Mouse (Mus musculus) spleen, adult 2 months (tissue): ENCODE results near the gene Atp2a3. TPM values are rescaled to one million over a fixed set of nuclear protein-coding genes. Genes with fewer than 3 reads are reported as not detected.

ENCODE experiments used
- DNase-seq, 2 experiments: peaks; one replicate each; pipeline versions ENCODE4 v3.0.0 to v3.0.0-alpha.2; 2012 to 2021; ENCODE audit warnings: low spot score in 2 of 2, low read depth in 1 of 2
- H3K27ac ChIP-seq: fragments of 200-500 bp; 2 replicates; pipeline ENCODE4 v1.5.1; 2012; ENCODE audit warnings: low read length, inconsistent platforms; ENCODE audit not compliant: insufficient read depth
- H3K27me3 ChIP-seq: fragments of 200-500 bp; 2 replicates; pipeline ENCODE4 v1.6.1; 2012; ENCODE audit warnings: mild to moderate bottlenecking, moderate library complexity, low read length, inconsistent platforms; ENCODE audit not compliant: control insufficient read depth, insufficient read depth
- H3K36me3 ChIP-seq: fragments of 200-500 bp; 2 replicates; pipeline ENCODE4 v1.6.1; 2012; ENCODE audit warnings: mild to moderate bottlenecking, low read length, inconsistent platforms; ENCODE audit not compliant: control insufficient read depth, insufficient read depth
- H3K4me1 ChIP-seq: fragments of 200-500 bp; 2 replicates; pipeline ENCODE4 v1.6.1; 2011; ENCODE audit warnings: inconsistent platforms; ENCODE audit not compliant: control insufficient read depth, insufficient read depth, insufficient read length
- H3K4me3 ChIP-seq: fragments of 200-500 bp; 2 replicates; pipeline ENCODE4 v1.5.1; 2011; ENCODE audit warnings: mild to moderate bottlenecking, inconsistent platforms; ENCODE audit not compliant: insufficient read depth, insufficient read length; ENCODE audit errors: extremely low read depth
- CTCF ChIP-seq: fragments of 200-500 bp; IDR thresholded peaks from 2 replicates; pipeline ENCODE4 v1.5.1; 2011; ENCODE audit warnings: mild to moderate bottlenecking, inconsistent platforms; ENCODE audit not compliant: insufficient read depth, insufficient read length, insufficient replicate concordance; ENCODE audit errors: extremely low read depth
- POLR2A ChIP-seq: fragments of 200-500 bp; IDR thresholded peaks from 2 replicates; pipeline ENCODE4 v1.6.1; 2011; ENCODE audit warnings: low read depth, low read length, inconsistent platforms
- WGBS: fragments of 180-500 bp; shearing (Covaris S2); methylation state at CpG from one replicate; pipeline ENCODE4 v1.1.7; 2018; 5-methylcytosine and 5-hydroxymethylcytosine counted together
- polyA plus RNA-seq: library from polyadenylated mRNA; depleted of rRNA; stranded (reverse); fragments of >200 nt; gene quantifications from 2 replicates; pipeline ENCODE4 v1.2.3, GENCODE M21; 2012

The Atp2a3 gene
- polyA plus RNA-seq, 1 experiment = 293 TPM

DNA sequence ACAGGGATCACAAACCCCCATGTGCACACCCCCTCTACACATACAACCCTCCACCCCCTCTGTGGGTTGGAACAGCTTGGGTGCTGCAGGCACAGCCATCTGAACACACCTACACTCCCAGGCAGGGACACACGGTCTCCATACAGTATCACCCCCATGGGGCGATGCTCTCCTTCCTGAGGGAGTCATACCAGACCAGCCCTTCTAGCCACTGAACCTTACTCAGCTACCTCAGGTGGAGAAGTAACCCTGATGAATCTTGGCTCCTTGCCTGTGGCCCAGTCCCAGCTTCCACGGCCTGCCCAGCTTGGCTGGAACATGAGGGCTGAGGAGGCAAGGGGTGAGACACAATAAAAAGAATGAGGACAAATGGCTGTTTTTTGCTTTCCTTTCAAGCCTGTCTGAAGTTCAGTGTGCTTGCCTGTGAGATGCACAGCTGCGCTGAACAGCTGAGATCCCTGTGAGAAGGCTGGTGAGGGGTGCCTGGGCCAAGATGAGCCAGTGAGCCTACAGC is 53.9 kb downstream of the Atp2a3 start:
- H3K4me3 ChIP-seq = no peak overlapping the region
- H3K4me1 ChIP-seq = peaks cover 10% of the 10 kb centered on the region
- H3K27me3 ChIP-seq = no peaks in the 10 kb centered on the region; the same call in 1 of the 2 replicates
- no peaks in the 10 kb centered on the region for H3K36me3 ChIP-seq
- 82% methylated on average over 4 of the region's 4 CpGs for WGBS
- DNase-seq = no peak
- H3K27ac ChIP-seq = no peak overlapping the region
- TF ChIP-seq CTCF = no peak
- no peak for TF ChIP-seq POLR2A

GRCm38 (mm10) chr11:73015391-73016102 is 54.6 kb downstream of the Atp2a3 start:
- H3K4me1 ChIP-seq = peaks cover 10% of the 10 kb centered on the region
- no peak overlapping the region for H3K4me3 ChIP-seq
- 82% methylated on average over 5 of the region's 5 CpGs for WGBS
- H3K27me3 ChIP-seq = no peaks in the 10 kb centered on the region; the same call in 1 of the 2 replicates
- no peak overlapping the region for H3K27ac ChIP-seq
- no peaks in the 10 kb centered on the region for H3K36me3 ChIP-seq
- no peak for DNase-seq
- no peak for TF ChIP-seq CTCF
- no peak for TF ChIP-seq POLR2A

- Histone ChIP-seq H3K4me1 (peaks cover 10% of the 10 kb centered on the region), H3K4me3 (no peak overlapping the region), H3K36me3 (no peaks in the 10 kb centered on the region), H3K27me3 (no peaks in the 10 kb centered on the region; the same call in 1 of the 2 replicates), H3K27ac (no peak overlapping the region)
- WGBS = 85% methylated on average over 6 of the region's 6 CpGs
- TF ChIP-seq POLR2A (no peak), CTCF (no peak)
- DNase-seq = no peak
Observed at GRCm38 (mm10) chr11:73016103-73016420, 55.1 kb downstream of the Atp2a3 start.

GRCm38 (mm10) chr11:73018471-73019146 is 57.6 kb downstream of the Atp2a3 start, which contains the start of gene Camkk1:
Camkk1 (plus strand) TSS chr11:73019008.
- no peaks in the 10 kb centered on the region; the same call in 1 of the 2 replicates for H3K27me3 ChIP-seq
- no peak within 1 kb of the TSS for H3K27ac ChIP-seq
- 4% methylated on average over 56 of the region's 57 CpGs for WGBS
- H3K4me3 ChIP-seq = peak within 1 kb of the TSS; percentile 66
- TF ChIP-seq CTCF = no peak
- DNase-seq = peak; percentile 61 to 87
- H3K36me3 ChIP-seq = no peaks in the 10 kb centered on the region
- peaks cover 18% of the 10 kb centered on the region for H3K4me1 ChIP-seq

- under 1% methylated on average over 46 of the region's 46 CpGs for WGBS
- peak; percentile 70 to 77 for DNase-seq
- TF ChIP-seq POLR2A (no peak), CTCF (no peak)
- no peak overlapping the region for H3K27ac ChIP-seq
- no peaks in the 10 kb centered on the region; the same call in 1 of the 2 replicates for H3K27me3 ChIP-seq
- peak overlapping the region; percentile 66 for H3K4me3 ChIP-seq
- peaks cover 25% of the 10 kb centered on the region for H3K4me1 ChIP-seq
- H3K36me3 ChIP-seq = no peaks in the 10 kb centered on the region
Observed at GRCm38 (mm10) chr11:73019147-73019795, 58.3 kb downstream of the Atp2a3 start.

DNA sequence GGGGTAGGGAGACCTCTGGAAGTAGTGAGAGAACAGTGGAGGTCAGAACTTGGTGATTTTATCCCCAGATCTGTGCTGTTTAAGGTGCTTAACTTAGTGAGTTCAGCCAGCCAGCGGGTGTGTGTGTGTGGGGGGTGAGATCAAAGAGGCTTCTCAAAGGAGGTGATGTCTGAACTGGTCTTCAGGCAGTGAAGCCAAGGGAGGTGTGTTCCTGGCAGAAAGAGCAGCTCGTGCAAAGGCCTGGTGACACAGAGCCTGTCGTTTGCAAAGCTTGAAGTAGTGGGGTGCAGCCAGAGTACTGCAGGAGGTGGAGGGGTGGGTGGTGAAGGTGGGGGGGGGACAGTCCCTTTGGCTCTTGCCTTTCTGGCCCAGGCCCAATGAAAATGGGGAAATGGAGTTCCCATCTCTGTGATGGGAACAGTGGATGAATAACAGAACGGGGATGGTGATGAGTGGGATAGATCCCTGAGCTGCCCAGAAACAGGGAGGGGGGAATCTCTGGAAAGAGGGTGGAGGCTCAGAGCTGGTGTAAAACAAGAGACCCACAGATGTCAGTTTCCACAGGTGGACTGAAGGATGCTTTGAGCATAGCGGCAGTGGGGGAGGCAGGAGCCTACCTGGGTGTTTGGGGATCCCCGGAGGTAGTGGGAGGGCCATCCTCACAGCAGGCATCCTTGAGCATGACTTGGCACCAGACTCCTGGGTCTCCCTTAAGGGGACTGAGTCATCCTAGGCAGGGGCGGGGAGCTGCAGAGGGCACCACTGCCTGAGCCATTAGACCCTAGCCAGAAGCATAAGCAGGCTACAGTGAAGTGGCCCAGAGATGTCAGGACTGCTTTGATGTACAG is 60.2 kb downstream of the Atp2a3 start:
- Histone ChIP-seq H3K4me1 (peaks cover 34% of the 10 kb centered on the region), H3K27me3 (no peaks in the 10 kb centered on the region; the same call in 1 of the 2 replicates), H3K4me3 (no peak overlapping the region), H3K36me3 (no peaks in the 10 kb centered on the region), H3K27ac (no peak overlapping the region)
- WGBS = 83% methylated on average over 7 of the region's 7 CpGs
- no peak for TF ChIP-seq CTCF
- no peak for TF ChIP-seq POLR2A
- no peak for DNase-seq
